Mouse (Mus musculus) layer of hippocampus, adult 11-12 months (tissue): ENCODE results near the gene Shisa8.
A peak's percentile ranks its signal among the peaks of the same experiment; 100 is the strongest.
"Not testable (repeated sequence)": the region's sequence is repeated elsewhere in the genome, so short reads cannot be mapped to it uniquely, and the experiment has no call there.

Source experiments
- DNase-seq: peaks from one replicate; pipeline ENCODE4 v3.0.0; 2022; ENCODE audit warnings: low spot score

Gene Shisa8

GRCm38 (mm10) chr15:82212752-82213063 is at the start of gene Shisa8:
TSS of gene Shisa8 (minus strand) at chr15:82212815.
- DNase-seq, result no peak

GRCm38 (mm10) chr15:82259510-82259909 is 46.9 kb upstream of the Shisa8 start:
- peak; percentile 78 for DNase-seq

GRCm38 (mm10) chr15:82255944-82256383 is 43.3 kb upstream of the Shisa8 start:
- peak; percentile 88 for DNase-seq

- DNase-seq, result no peak
Observed at GRCm38 (mm10) chr15:82255248-82255647, 42.6 kb upstream of the Shisa8 start.

GRCm38 (mm10) chr15:82252097-82252496 is 39.5 kb upstream of the Shisa8 start, which contains the start of gene 1500009C09Rik:
TSS of gene 1500009C09Rik (plus strand) at chr15:82252397.
- DNase-seq, result no peak

- DNase-seq, result no peak
Observed at GRCm38 (mm10) chr15:82251579-82251978, 39.0 kb upstream of the Shisa8 start.

- no peak for DNase-seq
Observed at GRCm38 (mm10) chr15:82247131-82247776, 34.6 kb upstream of the Shisa8 start.

GRCm38 (mm10) chr15:82244805-82245161 is 32.2 kb upstream of the Shisa8 start:
- not testable (repeated sequence) for DNase-seq

GRCm38 (mm10) chr15:82244115-82244804 is 31.6 kb upstream of the Shisa8 start, which contains the start of gene Cenpm:
TSS of gene Cenpm (minus strand) at chr15:82244748.
- peak; percentile 91 for DNase-seq

GRCm38 (mm10) chr15:82243742-82244114 is 31.1 kb upstream of the Shisa8 start:
- DNase-seq, result no peak

- no peak for DNase-seq
Observed at GRCm38 (mm10) chr15:82243311-82243710, 30.7 kb upstream of the Shisa8 start.

GRCm38 (mm10) chr15:82236565-82236964 is 23.9 kb upstream of the Shisa8 start:
- DNase-seq, result peak; percentile 83

GRCm38 (mm10) chr15:82235661-82236060 is 23.0 kb upstream of the Shisa8 start:
- DNase-seq, result no peak

GRCm38 (mm10) chr15:82232651-82233050 is 20.0 kb upstream of the Shisa8 start:
- no peak for DNase-seq

GRCm38 (mm10) chr15:82231591-82232378 is 19.2 kb upstream of the Shisa8 start:
- no peak for DNase-seq

- no peak for DNase-seq
Observed at GRCm38 (mm10) chr15:82231100-82231499, 18.5 kb upstream of the Shisa8 start.

GRCm38 (mm10) chr15:82230098-82230611 is 17.5 kb upstream of the Shisa8 start:
- no peak for DNase-seq

GRCm38 (mm10) chr15:82229542-82230045 is 17.0 kb upstream of the Shisa8 start:
- DNase-seq, result no peak

- DNase-seq, result no peak
Observed at GRCm38 (mm10) chr15:82225769-82226168, 13.2 kb upstream of the Shisa8 start.

- no peak for DNase-seq
Observed at GRCm38 (mm10) chr15:82224602-82225215, 12.1 kb upstream of the Shisa8 start.

GRCm38 (mm10) chr15:82223657-82224601 is 11.3 kb upstream of the Shisa8 start, which contains the start of gene Tnfrsf13c:
TSS of gene Tnfrsf13c (minus strand) at chr15:82224369.
- no peak for DNase-seq
